In the genomic region with DNA sequence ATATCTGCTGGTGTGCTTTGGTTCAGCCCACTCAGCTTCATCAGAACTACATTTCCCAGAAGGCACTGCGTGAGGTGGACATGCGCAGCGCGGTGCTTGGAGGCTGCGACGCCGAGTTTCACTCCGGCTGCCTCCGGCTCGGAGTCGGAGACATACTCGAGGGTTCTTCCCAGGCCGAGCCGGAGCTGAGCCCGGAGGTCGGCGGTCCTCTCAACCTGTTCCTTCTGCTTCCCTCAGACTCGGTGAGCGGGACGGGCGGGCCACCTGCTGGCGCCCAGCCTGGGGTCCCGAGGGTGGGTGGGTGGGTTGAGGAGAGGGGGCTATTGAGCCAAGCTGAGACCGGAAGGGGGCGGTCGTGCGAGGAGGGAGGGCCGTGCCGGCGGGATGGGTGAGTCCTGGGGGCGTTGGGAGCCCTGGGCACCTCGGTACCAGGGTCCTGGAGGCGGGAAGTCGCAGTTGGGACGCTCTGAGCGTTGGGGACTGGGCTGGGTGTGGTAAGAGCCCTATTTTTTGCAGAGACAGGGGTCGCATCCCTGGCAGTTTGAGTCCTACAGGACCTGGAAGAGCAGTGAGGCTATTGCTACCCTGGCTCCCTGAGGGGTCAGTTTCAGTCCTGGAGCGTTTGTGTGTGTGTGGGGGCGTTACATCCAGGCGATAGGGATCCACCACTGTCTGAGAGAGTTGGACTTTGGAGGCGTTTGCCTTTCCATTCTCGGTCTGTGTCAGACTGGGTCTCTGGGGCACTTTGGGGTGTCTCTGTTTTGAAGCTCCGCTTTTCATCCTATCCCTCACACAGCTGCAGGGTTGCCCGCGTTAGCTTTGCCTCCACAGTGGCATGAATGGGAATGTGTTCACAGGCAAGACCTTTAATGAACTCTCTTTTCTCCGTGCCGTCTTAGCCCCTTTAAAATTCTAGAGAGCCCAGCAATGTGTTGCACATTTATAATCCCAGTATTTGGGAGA, we compare ENCODE assay signal across 8 mouse cellular contexts. TPM values are rescaled to one million over a fixed set of nuclear protein-coding genes. Genes with fewer than 3 reads are reported as not detected.
DNase-seq lines count a peak whose midpoint lies in the region; ATAC-seq and TF ChIP-seq lines count a peak whose summit lies in the region.

A gene (plus strand): TSS at position 76 of the 963 bp plus-strand sequence.

- peaks cover 19% of the 10 kb centered on the region for H3K36me3 ChIP-seq in forebrain, embryonic 15.5 days

- H3K4me3 ChIP-seq in forebrain, embryonic 15.5 days, result peak within 1 kb of the TSS; percentile 78
- peak within 1 kb of the TSS; percentile 86 for H3K4me3 ChIP-seq in lung, adult 2 months (replicated peaks; ENCODE audit: extremely low read depth, low read depth, low read length)

- H3K27me3 ChIP-seq in forebrain, embryonic 15.5 days, result no peaks in the 10 kb centered on the region

- peak within 1 kb of the TSS; percentile 84 for H3K9ac ChIP-seq in forebrain, embryonic 15.5 days (replicated peaks)

- DNase-seq in ES-CJ7 (ENCODE audit: low read depth, low spot score), result peak; percentile 92
- peak; percentile 81 for DNase-seq in cerebellum, adult 11 months
- DNase-seq in heart, postnatal 25 days (ENCODE audit: low spot score), result peak; percentile 80
- DNase-seq in layer of hippocampus, adult 18-20 months (ENCODE audit: low spot score in 2 of 2), result peak; percentile 86 to 95
- DNase-seq in lung, adult 2 months, result peak; percentile 86
- DNase-seq in thymus, adult 18-20 months, result peak; percentile 79 to 83

- H3K4me1 ChIP-seq in forebrain, embryonic 15.5 days, result peaks cover 13% of the 10 kb centered on the region
- peaks cover 4% of the 10 kb centered on the region; the same call in 1 of the 2 replicates for H3K4me1 ChIP-seq in lung, adult 2 months (ENCODE audit: control insufficient read depth, insufficient read depth, low read length)

- H3K9me3 ChIP-seq in forebrain, embryonic 15.5 days, result no peaks in the 10 kb centered on the region

- WGBS in forebrain, embryonic 15.5 days, result under 1% methylated on average over 47 of the region's 47 CpGs
- 1% methylated on average over 43 of the region's 47 CpGs for WGBS in lung, adult 2 months

- ATAC-seq in forebrain, embryonic 15.5 days (replicated peaks), result peak; percentile 97
- ATAC-seq in neutrophil, adult 5-6 weeks (ENCODE audit: extremely low read depth, insufficient number of reproducible peaks, low FRiP score, poor library complexity, severe bottlenecking), result peak; percentile 91

- intact Hi-C loops in heart, postnatal 25 days (cut with DNase I), result no loop called here

- TF ChIP-seq CTCF in lung, adult 2 months (IDR thresholded peaks at IDR 0.05; ENCODE audit: insufficient read depth, low read length), result no peak

- TF ChIP-seq POLR2A in lung, adult 2 months (IDR thresholded peaks at IDR 0.05; ENCODE audit: borderline replicate concordance, extremely low read depth, low read depth, low read length), result peak; percentile 98

- H3K27ac ChIP-seq in forebrain, embryonic 15.5 days (replicated peaks), result peak within 1 kb of the TSS; percentile 80

- H3K4me2 ChIP-seq in forebrain, embryonic 15.5 days (replicated peaks), result peak within 1 kb of the TSS; percentile 68

RNA-seq across cellular contexts. Expression of the gene that starts here (rescaled TPM):
- 26.6 and 27.6 TPM in 2 replicates for polyA plus RNA-seq in forebrain, embryonic 15.5 days (2015; fragmentation: Nextera tagmentation; extraction: Ambion mirVana)
- 1 to 10 TPM; 7.9 to 8.4 TPM for total RNA-seq in heart, postnatal 25 days (2021)
- total RNA-seq in layer of hippocampus, adult 18-20 months (2021), result 1 to 10 TPM; 8.8 to 9.2 TPM
- 23.9 and 29.9 TPM in 2 replicates for polyA plus RNA-seq in lung, adult 2 months (2012; rRNA removed)
- total RNA-seq in neutrophil, adult 5-6 weeks (2017), result 13.0 and 13.7 TPM in 2 replicates

Comparison
In these comparisons a context has a peak if more than half of its experiments do, and no peak if none do; other contexts are left out.
1. Peak in every context shown above with its lines: DNase-seq, ATAC-seq, H3K4me3 ChIP-seq and H3K27ac ChIP-seq.